In the genomic region with DNA sequence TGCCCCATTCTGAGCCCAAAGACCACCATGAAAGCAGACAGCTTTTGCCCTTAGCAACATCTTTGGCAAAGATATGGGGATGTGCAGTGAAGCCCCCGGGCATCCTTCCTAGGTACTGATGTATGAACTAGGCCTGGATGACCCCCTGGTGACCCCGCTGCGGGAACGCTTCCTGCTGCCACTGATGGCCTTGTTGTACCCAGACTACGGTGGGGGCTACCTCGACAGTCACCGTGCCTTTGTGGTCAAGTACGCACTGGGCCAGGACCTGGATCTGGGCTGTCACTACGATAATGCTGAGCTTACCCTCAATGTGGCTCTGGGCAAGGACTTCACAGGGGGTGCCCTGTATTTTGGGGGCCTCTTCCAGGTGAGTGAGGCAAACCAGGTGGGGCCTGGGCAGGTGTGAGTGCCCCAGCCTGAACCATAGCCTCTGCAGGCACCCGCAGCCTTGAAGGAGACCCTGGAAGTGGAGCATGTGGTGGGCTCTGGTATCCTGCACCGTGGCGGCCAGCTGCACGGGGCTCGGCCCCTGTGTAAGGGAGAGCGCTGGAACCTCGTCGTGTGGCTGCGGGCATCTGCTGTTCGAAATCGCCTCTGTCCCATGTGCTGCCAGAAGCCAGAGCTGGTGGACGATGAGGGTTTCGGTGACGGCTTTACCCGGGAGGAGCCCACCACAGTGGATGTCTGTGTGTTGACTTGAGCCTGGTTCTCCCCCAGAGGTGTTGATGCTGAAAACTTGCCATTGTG, we compare ENCODE assay signal across 19 mouse cellular contexts. TPM values are rescaled to one million over a fixed set of nuclear protein-coding genes. Genes with fewer than 3 reads are reported as not detected.
DNase-seq lines count a peak whose midpoint lies in the region; ATAC-seq lines count a peak whose summit lies in the region.
"Had no signal": no experiment of that assay in that cellular context is flagged by ENCODE, and none has a peak within 500 bp of the region (broad histone marks: within the 10 kb centered on the region; RNA-seq: fewer than 3 reads in every experiment).

No protein-coding gene starts in this region.

- peaks cover 34% of the 10 kb centered on the region for H3K36me3 ChIP-seq in forebrain, embryonic 13.5 days (ENCODE audit: poor library complexity, severe bottlenecking)
- H3K36me3 ChIP-seq in forebrain, embryonic 12.5 days (replicated peaks): peaks cover 30% of the 10 kb centered on the region
- peaks cover 37% of the 10 kb centered on the region for H3K36me3 ChIP-seq in liver, embryonic 12.5 days
- H3K36me3 ChIP-seq in liver, embryonic 11.5 days (ENCODE audit: control insufficient read depth, insufficient read depth, low read length): peaks cover 10% of the 10 kb centered on the region
- H3K36me3 ChIP-seq in midbrain, embryonic 10.5 days: peaks cover 31% of the 10 kb centered on the region
- H3K36me3 ChIP-seq in midbrain, embryonic 15.5 days (replicated peaks): no peaks in the 10 kb centered on the region; the same call in 1 of the 2 replicates

- no peak overlapping the region for H3K9ac ChIP-seq in forebrain, embryonic 13.5 days
- no peak overlapping the region for H3K9ac ChIP-seq in forebrain, embryonic 12.5 days
- no peak overlapping the region for H3K9ac ChIP-seq in liver, embryonic 12.5 days
- H3K9ac ChIP-seq in liver, embryonic 11.5 days (ENCODE audit: low read depth, low read length): no peak overlapping the region
- H3K9ac ChIP-seq in midbrain, embryonic 15.5 days: no peak overlapping the region
- H3K9ac ChIP-seq: embryonic facial prominence, embryonic 13.5 days; hindbrain, embryonic 12.5 days; intestine, embryonic 15.5 days had no signal

- WGBS in forebrain, embryonic 13.5 days: 94% methylated on average over 24 of the region's 24 CpGs
- 91% methylated on average over 24 of the region's 24 CpGs for WGBS in forebrain, embryonic 12.5 days
- 85% methylated on average over 24 of the region's 24 CpGs for WGBS in liver, embryonic 12.5 days (ENCODE audit: insufficient replicate concordance)
- WGBS in liver, embryonic 11.5 days: 94% methylated on average over 24 of the region's 24 CpGs
- WGBS in midbrain, embryonic 10.5 days: 94% methylated on average over 24 of the region's 24 CpGs
- WGBS in midbrain, embryonic 15.5 days: 91% methylated on average over 24 of the region's 24 CpGs

- ATAC-seq in forebrain, embryonic 13.5 days: no peak
- ATAC-seq in forebrain, embryonic 12.5 days (ENCODE audit: low FRiP score): no peak
- no peak for ATAC-seq in liver, embryonic 12.5 days
- no peak for ATAC-seq in liver, embryonic 11.5 days (replicated peaks; ENCODE audit: low FRiP score)
- no peak for ATAC-seq in midbrain, embryonic 15.5 days (replicated peaks)
- ATAC-seq: forebrain, embryonic 16.5 days; intestine, embryonic 15.5 days had no signal

- H3K4me2 ChIP-seq in forebrain, embryonic 13.5 days: no peak overlapping the region
- no peak overlapping the region for H3K4me2 ChIP-seq in forebrain, embryonic 12.5 days
- 0 out of 2 replicates have a peak overlapping the region, but pooled peaks have one; percentile 91 for H3K4me2 ChIP-seq in liver, embryonic 12.5 days
- no peak overlapping the region for H3K4me2 ChIP-seq in liver, embryonic 11.5 days
- no peak overlapping the region for H3K4me2 ChIP-seq in midbrain, embryonic 15.5 days

- H3K4me1 ChIP-seq in forebrain, embryonic 13.5 days: peaks cover 41% of the 10 kb centered on the region
- H3K4me1 ChIP-seq in forebrain, embryonic 12.5 days: peaks cover 44% of the 10 kb centered on the region
- peaks cover 72% of the 10 kb centered on the region for H3K4me1 ChIP-seq in liver, embryonic 12.5 days
- H3K4me1 ChIP-seq in liver, embryonic 11.5 days (replicated peaks; ENCODE audit: control insufficient read depth, insufficient read depth, low read length): peaks cover 25% of the 10 kb centered on the region
- H3K4me1 ChIP-seq in midbrain, embryonic 10.5 days: peaks cover 56% of the 10 kb centered on the region
- H3K4me1 ChIP-seq in midbrain, embryonic 15.5 days: peaks cover 45% of the 10 kb centered on the region

- no peak overlapping the region for H3K27ac ChIP-seq in forebrain, embryonic 13.5 days
- H3K27ac ChIP-seq in forebrain, embryonic 12.5 days: no peak overlapping the region
- H3K27ac ChIP-seq in liver, embryonic 12.5 days: peak overlapping the region; percentile 78
- H3K27ac ChIP-seq in liver, embryonic 11.5 days (ENCODE audit: low read depth, low read length): no peak overlapping the region
- H3K27ac ChIP-seq in midbrain, embryonic 10.5 days (replicated peaks): no peak overlapping the region
- H3K27ac ChIP-seq in midbrain, embryonic 15.5 days: no peak overlapping the region
- H3K27ac ChIP-seq: embryonic facial prominence, embryonic 13.5 days; hindbrain, embryonic 12.5 days; intestine, embryonic 15.5 days had no signal

- H3K9me3 ChIP-seq in forebrain, embryonic 13.5 days (replicated peaks): no peaks in the 10 kb centered on the region
- H3K9me3 ChIP-seq in forebrain, embryonic 12.5 days: no peaks in the 10 kb centered on the region
- no peaks in the 10 kb centered on the region for H3K9me3 ChIP-seq in liver, embryonic 12.5 days (replicated peaks)
- H3K9me3 ChIP-seq in liver, embryonic 11.5 days (ENCODE audit: control insufficient read depth, low read length): no peaks in the 10 kb centered on the region
- no peaks in the 10 kb centered on the region for H3K9me3 ChIP-seq in midbrain, embryonic 10.5 days (replicated peaks)
- no peaks in the 10 kb centered on the region for H3K9me3 ChIP-seq in midbrain, embryonic 15.5 days
- H3K9me3 ChIP-seq: embryonic facial prominence, embryonic 13.5 days; forebrain, embryonic 10.5 days; heart, embryonic 12.5 days; hindbrain, embryonic 12.5 days; intestine, embryonic 15.5 days had no signal

- peak overlapping the region; percentile 0; the same call in 1 of the 2 replicates for H3K4me3 ChIP-seq in forebrain, embryonic 13.5 days
- H3K4me3 ChIP-seq in forebrain, embryonic 12.5 days (replicated peaks): no peak overlapping the region
- H3K4me3 ChIP-seq in liver, embryonic 12.5 days: no peak overlapping the region
- H3K4me3 ChIP-seq in liver, embryonic 11.5 days (ENCODE audit: low read depth, low read length): no peak overlapping the region
- peak overlapping the region; percentile 91; the same call in 1 of the 2 replicates for H3K4me3 ChIP-seq in midbrain, embryonic 10.5 days
- no peak overlapping the region for H3K4me3 ChIP-seq in midbrain, embryonic 15.5 days
- H3K4me3 ChIP-seq: intestine, embryonic 15.5 days had no signal

- peak; percentile 21 to 26 for DNase-seq in cerebellum, adult 18-20 months
- no peak for DNase-seq in cerebellum, postnatal 36 days
- no peak for DNase-seq in liver, embryonic 11.5 days (ENCODE audit: low spot score)
- no peak for DNase-seq in midbrain, embryonic 10.5 days (ENCODE audit: low spot score)
- DNase-seq: adrenal gland, postnatal 14 days; cerebellum, postnatal 10 days; gastrocnemius, postnatal 10 days; heart, adult 18-20 months; kidney, adult 18-20 months had no signal

- H3K27me3 ChIP-seq in forebrain, embryonic 13.5 days: no peaks in the 10 kb centered on the region
- H3K27me3 ChIP-seq in forebrain, embryonic 12.5 days: no peaks in the 10 kb centered on the region
- H3K27me3 ChIP-seq in liver, embryonic 12.5 days (replicated peaks): no peaks in the 10 kb centered on the region
- no peaks in the 10 kb centered on the region for H3K27me3 ChIP-seq in liver, embryonic 11.5 days (replicated peaks; ENCODE audit: control insufficient read depth, insufficient read depth, low read length)
- H3K27me3 ChIP-seq in midbrain, embryonic 10.5 days (ENCODE audit: low read depth, poor library complexity, severe bottlenecking): no peaks in the 10 kb centered on the region
- H3K27me3 ChIP-seq in midbrain, embryonic 15.5 days (replicated peaks): no peaks in the 10 kb centered on the region
- H3K27me3 ChIP-seq: embryonic facial prominence, embryonic 13.5 days; heart, embryonic 12.5 days; hindbrain, embryonic 12.5 days; intestine, embryonic 15.5 days had no signal

RNA-seq across cellular contexts. Expression of gene Arl6ip4, which starts 1.4 kb away (rescaled TPM):
- 80.8 and 83.0 TPM in 2 replicates for polyA plus RNA-seq in forebrain, embryonic 13.5 days (2015; fragmentation: Nextera tagmentation; extraction: Ambion mirVana)
- 92.7 and 97.1 TPM in 2 replicates for polyA plus RNA-seq in forebrain, embryonic 12.5 days (2016; fragmentation: Nextera tagmentation; extraction: Ambion mirVana)
- polyA plus RNA-seq in liver, embryonic 12.5 days (2016; fragmentation: Nextera tagmentation; extraction: Ambion mirVana): 94.1 and 100 TPM in 2 replicates
- 122 and 138 TPM in 2 replicates for polyA plus RNA-seq in liver, embryonic 11.5 days (2014; fragmentation: Nextera tagmentation; extraction: Ambion mirVana)
- polyA plus RNA-seq in midbrain, embryonic 10.5 days (2016; fragmentation: Nextera tagmentation; extraction: Ambion mirVana): 123 and 132 TPM in 2 replicates
- polyA plus RNA-seq in midbrain, embryonic 15.5 days (2015; fragmentation: Nextera tagmentation; extraction: Ambion mirVana): 79.6 and 81.1 TPM in 2 replicates

RNA-seq across cellular contexts. Expression of gene Ogfod2, which starts 2.4 kb away (rescaled TPM):
- polyA plus RNA-seq in forebrain, embryonic 13.5 days (2015; fragmentation: Nextera tagmentation; extraction: Ambion mirVana): 23.5 and 24.3 TPM in 2 replicates
- 17.7 and 19.1 TPM in 2 replicates for polyA plus RNA-seq in forebrain, embryonic 12.5 days (2016; fragmentation: Nextera tagmentation; extraction: Ambion mirVana)
- polyA plus RNA-seq in liver, embryonic 12.5 days (2016; fragmentation: Nextera tagmentation; extraction: Ambion mirVana): 19.1 and 20.2 TPM in 2 replicates
- 23.3 and 29.0 TPM in 2 replicates for polyA plus RNA-seq in liver, embryonic 11.5 days (2014; fragmentation: Nextera tagmentation; extraction: Ambion mirVana)
- polyA plus RNA-seq in midbrain, embryonic 10.5 days (2016; fragmentation: Nextera tagmentation; extraction: Ambion mirVana): 18.1 TPM in 2 replicates
- 37.7 and 38.0 TPM in 2 replicates for polyA plus RNA-seq in midbrain, embryonic 15.5 days (2015; fragmentation: Nextera tagmentation; extraction: Ambion mirVana)

RNA-seq across cellular contexts. Expression of gene Abcb9, which starts 18.9 kb away (rescaled TPM):
- 5.8 and 6.1 TPM in 2 replicates for polyA plus RNA-seq in forebrain, embryonic 13.5 days (2015; fragmentation: Nextera tagmentation; extraction: Ambion mirVana)
- 2.9 and 3.3 TPM in 2 replicates for polyA plus RNA-seq in forebrain, embryonic 12.5 days (2016; fragmentation: Nextera tagmentation; extraction: Ambion mirVana)
- 5.0 and 5.6 TPM in 2 replicates for polyA plus RNA-seq in liver, embryonic 12.5 days (2016; fragmentation: Nextera tagmentation; extraction: Ambion mirVana)
- 4.1 and 4.8 TPM in 2 replicates for polyA plus RNA-seq in liver, embryonic 11.5 days (2014; fragmentation: Nextera tagmentation; extraction: Ambion mirVana)
- 0.54 and 1.1 TPM in 2 replicates for polyA plus RNA-seq in midbrain, embryonic 10.5 days (2016; fragmentation: Nextera tagmentation; extraction: Ambion mirVana)
- 16.0 and 17.7 TPM in 2 replicates for polyA plus RNA-seq in midbrain, embryonic 15.5 days (2015; fragmentation: Nextera tagmentation; extraction: Ambion mirVana)

Comparison
In these comparisons a context has a peak if more than half of its experiments do, and no peak if none do; other contexts are left out.
1. DNase-seq: peak in cerebellum, adult 18-20 months (2 of 2); none in cerebellum, postnatal 36 days (0 of 2), liver, embryonic 11.5 days (single experiment) and midbrain, embryonic 10.5 days (single experiment).
2. H3K4me3 ChIP-seq: peak in forebrain, embryonic 13.5 days (single experiment) and midbrain, embryonic 10.5 days (single experiment); none in forebrain, embryonic 12.5 days (single experiment), liver, embryonic 12.5 days (single experiment), liver, embryonic 11.5 days (single experiment) and midbrain, embryonic 15.5 days (single experiment).